38 mouse cellular contexts compared by ENCODE assay signal in genomic region chr10:75822443-75822842, GRCm38 (mm10). TPM values are rescaled to one million over a fixed set of nuclear protein-coding genes. Genes with fewer than 3 reads are reported as not detected.
"Had no signal": no experiment of that assay in that cellular context is flagged by ENCODE, and none has a peak within 500 bp of the region (broad histone marks: within the 10 kb centered on the region; RNA-seq: fewer than 3 reads in every experiment).

TSS of gene Gstt4 (minus strand) at chr10:75822543.

- H3K36me3 ChIP-seq: limb, embryonic 10.5 days; limb, embryonic 12.5 days; limb, embryonic 13.5 days; limb, embryonic 15.5 days; liver, embryonic 12.5 days; liver, embryonic 13.5 days; liver, embryonic 15.5 days; lung, embryonic 15.5 days; midbrain, embryonic 10.5 days; midbrain, embryonic 12.5 days; midbrain, embryonic 13.5 days; midbrain, embryonic 15.5 days had no signal

- H3K27me3 ChIP-seq: limb, embryonic 12.5 days; limb, embryonic 13.5 days; limb, embryonic 15.5 days; liver, embryonic 13.5 days; lung, embryonic 15.5 days; midbrain, embryonic 13.5 days; midbrain, embryonic 15.5 days had no signal

- H3K4me1 ChIP-seq: limb, embryonic 10.5 days; limb, embryonic 12.5 days; liver, embryonic 12.5 days; liver, embryonic 13.5 days; liver, embryonic 15.5 days; midbrain, embryonic 10.5 days; midbrain, embryonic 12.5 days; midbrain, embryonic 13.5 days; midbrain, embryonic 15.5 days had no signal

- H3K4me3 ChIP-seq: left cerebral cortex, adult 2 months; limb, embryonic 10.5 days; limb, embryonic 12.5 days; limb, embryonic 13.5 days; limb, embryonic 15.5 days; liver, embryonic 12.5 days; liver, embryonic 13.5 days; liver, embryonic 15.5 days; lung, embryonic 15.5 days; megakaryocyte, embryonic 14.5 days; midbrain, embryonic 10.5 days; midbrain, embryonic 12.5 days; midbrain, embryonic 13.5 days; midbrain, embryonic 15.5 days; myocyte had no signal

- DNase-seq: left cerebral cortex, postnatal 4 days; liver; liver, embryonic 13.5 days; liver, postnatal 0 days; lung, adult 18-20 months; lung, adult 2 months; lung, embryonic 14.5 days; lung, postnatal 10 days; lung, postnatal 14 days; lung, postnatal 36 days; lung, postnatal 4 days; midbrain, embryonic 14.5 days had no signal

- H3K27ac ChIP-seq: left cerebral cortex, adult 2 months; limb, embryonic 10.5 days; limb, embryonic 12.5 days; limb, embryonic 13.5 days; limb, embryonic 15.5 days; liver, embryonic 12.5 days; liver, embryonic 13.5 days; liver, embryonic 14.5 days; liver, embryonic 15.5 days; lung, embryonic 15.5 days; macrophage; midbrain, embryonic 10.5 days; midbrain, embryonic 12.5 days; midbrain, embryonic 13.5 days; midbrain, embryonic 15.5 days had no signal

RNA-seq across cellular contexts. Expression of gene Gstt4, which starts in this region (rescaled TPM):
- polyA plus RNA-seq: limb, embryonic 10.5 days; limb, embryonic 11.5 days; limb, embryonic 12.5 days; limb, embryonic 13.5 days; limb, embryonic 14.5 days; limb, embryonic 15.5 days; liver, adult 2 months; liver, embryonic 11.5 days; liver, embryonic 12.5 days; liver, embryonic 13.5 days; liver, embryonic 15.5 days; liver, embryonic 16.5 days; liver, postnatal 0 days; lung, adult 2 months; lung, embryonic 14.5 days; lung, embryonic 15.5 days; lung, embryonic 16.5 days; lung, postnatal 0 days; macrophage; midbrain, embryonic 10.5 days; midbrain, embryonic 11.5 days; midbrain, embryonic 12.5 days; midbrain, embryonic 13.5 days; midbrain, embryonic 14.5 days; midbrain, embryonic 15.5 days; midbrain, embryonic 16.5 days; midbrain, postnatal 0 days; myocyte had no signal
